Mouse (Mus musculus): ENCODE results near the gene Samhd1. TPM values are rescaled to one million over a fixed set of nuclear protein-coding genes. Genes with fewer than 3 reads are reported as not detected.

Gene Samhd1
- total RNA-seq, 1 experiment from 2014 or later = 134 TPM

GRCm38 (mm10) chr2:157139251-157139802 is 4.3 kb upstream of the Samhd1 start:
- no peak for ATAC-seq (replicated peaks in 1 of 2; ENCODE audit: insufficient read depth in 1 of 2, low FRiP score in 2 of 2, low TSS enrichment in 1 of 2, low read depth in 1 of 2, poor library complexity in 2 of 2, severe bottlenecking in 2 of 2)

GRCm38 (mm10) chr2:157138808-157139207 is 3.7 kb upstream of the Samhd1 start:
- peak; percentile 52 to 54; a peak in 3 of 4 replicates for ATAC-seq (replicated peaks in 1 of 2; ENCODE audit: insufficient read depth in 1 of 2, low FRiP score in 2 of 2, low TSS enrichment in 1 of 2, low read depth in 1 of 2, poor library complexity in 2 of 2, severe bottlenecking in 2 of 2)

- peak; percentile 55 to 58; a peak in 3 of 4 replicates for ATAC-seq (replicated peaks in 1 of 2; ENCODE audit: insufficient read depth in 1 of 2, low FRiP score in 2 of 2, low TSS enrichment in 1 of 2, low read depth in 1 of 2, poor library complexity in 2 of 2, severe bottlenecking in 2 of 2)
These were observed 3.1 kb upstream of the Samhd1 start for GRCm38 (mm10) chr2:157137959-157138731.

- ATAC-seq (replicated peaks in 1 of 2; ENCODE audit: insufficient read depth in 1 of 2, low FRiP score in 2 of 2, low TSS enrichment in 1 of 2, low read depth in 1 of 2, poor library complexity in 2 of 2, severe bottlenecking in 2 of 2) = no peak
These were observed 1.6 kb upstream of the Samhd1 start for GRCm38 (mm10) chr2:157136646-157137045.

GRCm38 (mm10) chr2:157136176-157136575 is 1.1 kb upstream of the Samhd1 start:
- ATAC-seq (replicated peaks in 1 of 2; ENCODE audit: insufficient read depth in 1 of 2, low FRiP score in 2 of 2, low TSS enrichment in 1 of 2, low read depth in 1 of 2, poor library complexity in 2 of 2, severe bottlenecking in 2 of 2) = no peak

GRCm38 (mm10) chr2:157135529-157136120 is 560 bp upstream of the Samhd1 start:
- no peak for ATAC-seq (replicated peaks in 1 of 2; ENCODE audit: insufficient read depth in 1 of 2, low FRiP score in 2 of 2, low TSS enrichment in 1 of 2, low read depth in 1 of 2, poor library complexity in 2 of 2, severe bottlenecking in 2 of 2)

GRCm38 (mm10) chr2:157134479-157134931 is 560 bp downstream of the Samhd1 start:
- peak; percentile 2 to 3; a peak in 1 of 4 replicates for ATAC-seq (replicated peaks in 1 of 2; ENCODE audit: insufficient read depth in 1 of 2, low FRiP score in 2 of 2, low TSS enrichment in 1 of 2, low read depth in 1 of 2, poor library complexity in 2 of 2, severe bottlenecking in 2 of 2)

GRCm38 (mm10) chr2:157133769-157134478 is 1.1 kb downstream of the Samhd1 start:
- no peak for ATAC-seq (replicated peaks in 1 of 2; ENCODE audit: insufficient read depth in 1 of 2, low FRiP score in 2 of 2, low TSS enrichment in 1 of 2, low read depth in 1 of 2, poor library complexity in 2 of 2, severe bottlenecking in 2 of 2)

GRCm38 (mm10) chr2:157132686-157133540 is 2.2 kb downstream of the Samhd1 start:
- no peak for ATAC-seq (replicated peaks in 1 of 2; ENCODE audit: insufficient read depth in 1 of 2, low FRiP score in 2 of 2, low TSS enrichment in 1 of 2, low read depth in 1 of 2, poor library complexity in 2 of 2, severe bottlenecking in 2 of 2)

- no peak for ATAC-seq (replicated peaks in 1 of 2; ENCODE audit: insufficient read depth in 1 of 2, low FRiP score in 2 of 2, low TSS enrichment in 1 of 2, low read depth in 1 of 2, poor library complexity in 2 of 2, severe bottlenecking in 2 of 2)
These were observed 3.0 kb downstream of the Samhd1 start for GRCm38 (mm10) chr2:157132086-157132485.

- no peak for ATAC-seq (replicated peaks in 1 of 2; ENCODE audit: insufficient read depth in 1 of 2, low FRiP score in 2 of 2, low TSS enrichment in 1 of 2, low read depth in 1 of 2, poor library complexity in 2 of 2, severe bottlenecking in 2 of 2)
These were observed 4.1 kb downstream of the Samhd1 start for GRCm38 (mm10) chr2:157130813-157131514.

GRCm38 (mm10) chr2:157129601-157130164 is 5.4 kb downstream of the Samhd1 start:
- ATAC-seq (replicated peaks in 1 of 2; ENCODE audit: insufficient read depth in 1 of 2, low FRiP score in 2 of 2, low TSS enrichment in 1 of 2, low read depth in 1 of 2, poor library complexity in 2 of 2, severe bottlenecking in 2 of 2) = peak; percentile 29 to 30; a peak in 2 of 4 replicates

- peak; percentile 18 to 48; a peak in 2 of 4 replicates for ATAC-seq (replicated peaks in 1 of 2; ENCODE audit: insufficient read depth in 1 of 2, low FRiP score in 2 of 2, low TSS enrichment in 1 of 2, low read depth in 1 of 2, poor library complexity in 2 of 2, severe bottlenecking in 2 of 2)
These were observed 6.0 kb downstream of the Samhd1 start for GRCm38 (mm10) chr2:157129096-157129495.

- ATAC-seq (replicated peaks in 1 of 2; ENCODE audit: insufficient read depth in 1 of 2, low FRiP score in 2 of 2, low TSS enrichment in 1 of 2, low read depth in 1 of 2, poor library complexity in 2 of 2, severe bottlenecking in 2 of 2) = no peak
These were observed 7.0 kb downstream of the Samhd1 start for GRCm38 (mm10) chr2:157128072-157128471.

- ATAC-seq (replicated peaks in 1 of 2; ENCODE audit: insufficient read depth in 1 of 2, low FRiP score in 2 of 2, low TSS enrichment in 1 of 2, low read depth in 1 of 2, poor library complexity in 2 of 2, severe bottlenecking in 2 of 2) = no peak
These were observed 7.7 kb downstream of the Samhd1 start for GRCm38 (mm10) chr2:157127370-157127769.

GRCm38 (mm10) chr2:157125246-157125645 is 9.8 kb downstream of the Samhd1 start:
- no peak for ATAC-seq (replicated peaks in 1 of 2; ENCODE audit: insufficient read depth in 1 of 2, low FRiP score in 2 of 2, low TSS enrichment in 1 of 2, low read depth in 1 of 2, poor library complexity in 2 of 2, severe bottlenecking in 2 of 2)

All from hematopoietic stem cell, adult 5-6 weeks (primary cell).